ENCODE assay signal across 10 mouse cellular contexts in genomic region chr1:173941522-173941921, GRCm38 (mm10). TPM values are rescaled to one million over a fixed set of nuclear protein-coding genes. Genes with fewer than 3 reads are reported as not detected.
"Had no signal": no experiment of that assay in that cellular context is flagged by ENCODE, and none has a peak within 500 bp of the region (broad histone marks: within the 10 kb centered on the region; RNA-seq: fewer than 3 reads in every experiment).

No protein-coding gene starts in this region.

RNA-seq across cellular contexts. Expression of gene Ifi211, which starts 28.7 kb away (rescaled TPM):
- total RNA-seq: layer of hippocampus, adult 18-20 months; layer of hippocampus, postnatal 36 days; left cerebral cortex, postnatal 25 days had no signal
- polyA plus RNA-seq: neural tube, embryonic 14.5 days had no signal

RNA-seq across cellular contexts. Expression of gene Ifi202b, which starts 41.0 kb away (rescaled TPM):
- total RNA-seq: layer of hippocampus, adult 18-20 months; layer of hippocampus, postnatal 36 days; left cerebral cortex, adult 8-10 months; left cerebral cortex, postnatal 25 days had no signal
- polyA plus RNA-seq: kidney, embryonic 16.5 days; limb, embryonic 11.5 days; liver, embryonic 13.5 days; lung, embryonic 16.5 days; midbrain, embryonic 12.5 days; neural tube, embryonic 14.5 days had no signal
